Mouse (Mus musculus): Measurements from ENCODE around the gene Ero1lb. TPM values are rescaled to one million over a fixed set of nuclear protein-coding genes. Genes with fewer than 3 reads are reported as not detected.

The Ero1lb gene
- polyA plus RNA-seq, 1 experiment from 2014 or later, result 8.1 TPM

- Histone ChIP-seq H3K4me1 (ENCODE audit: insufficient read depth) (peaks cover 2% of the 10 kb centered on the region; the same call in 1 of the 2 replicates), H3K9me3 (ENCODE audit: low read depth, low read length) (peaks cover 5% of the 10 kb centered on the region; the same call in 1 of the 2 replicates), H3K4me3 (ENCODE audit: low read depth, low read length) (no peak overlapping the region), H3K27me3 (ENCODE audit: insufficient read depth, low read length) (no peaks in the 10 kb centered on the region), H3K36me3 (ENCODE audit: insufficient read depth) (no peaks in the 10 kb centered on the region), H3K9ac (no peak overlapping the region), H3K27ac (ENCODE audit: low read depth) (no peak overlapping the region), H3K4me2 (no peak overlapping the region)
- ATAC-seq (ENCODE audit: insufficient read depth), result no peak
- TF ChIP-seq CTCF (IDR thresholded peaks at IDR 0.05; ENCODE audit: low read depth), result no peak
- no peak for DNase-seq
- 39% methylated on average over 11 of the region's 11 CpGs for WGBS
Measured at GRCm38 (mm10) chr13:12539716-12540115, 26.0 kb upstream of the Ero1lb start.

GRCm38 (mm10) chr13:12540119-12540518 is 25.6 kb upstream of the Ero1lb start:
- DNase-seq, result no peak
- WGBS, result 72% methylated on average over 13 of the region's 13 CpGs
- Histone ChIP-seq H3K36me3 (ENCODE audit: insufficient read depth) (no peaks in the 10 kb centered on the region), H3K9ac (no peak overlapping the region), H3K4me1 (ENCODE audit: insufficient read depth) (peaks cover 2% of the 10 kb centered on the region; the same call in 1 of the 2 replicates), H3K27me3 (ENCODE audit: insufficient read depth, low read length) (no peaks in the 10 kb centered on the region), H3K4me3 (ENCODE audit: low read depth, low read length) (no peak overlapping the region), H3K9me3 (ENCODE audit: low read depth, low read length) (peaks cover 5% of the 10 kb centered on the region; the same call in 1 of the 2 replicates), H3K4me2 (no peak overlapping the region), H3K27ac (ENCODE audit: low read depth) (no peak overlapping the region)
- ATAC-seq (ENCODE audit: insufficient read depth), result no peak
- TF ChIP-seq CTCF (IDR thresholded peaks at IDR 0.05; ENCODE audit: low read depth), result no peak

DNA sequence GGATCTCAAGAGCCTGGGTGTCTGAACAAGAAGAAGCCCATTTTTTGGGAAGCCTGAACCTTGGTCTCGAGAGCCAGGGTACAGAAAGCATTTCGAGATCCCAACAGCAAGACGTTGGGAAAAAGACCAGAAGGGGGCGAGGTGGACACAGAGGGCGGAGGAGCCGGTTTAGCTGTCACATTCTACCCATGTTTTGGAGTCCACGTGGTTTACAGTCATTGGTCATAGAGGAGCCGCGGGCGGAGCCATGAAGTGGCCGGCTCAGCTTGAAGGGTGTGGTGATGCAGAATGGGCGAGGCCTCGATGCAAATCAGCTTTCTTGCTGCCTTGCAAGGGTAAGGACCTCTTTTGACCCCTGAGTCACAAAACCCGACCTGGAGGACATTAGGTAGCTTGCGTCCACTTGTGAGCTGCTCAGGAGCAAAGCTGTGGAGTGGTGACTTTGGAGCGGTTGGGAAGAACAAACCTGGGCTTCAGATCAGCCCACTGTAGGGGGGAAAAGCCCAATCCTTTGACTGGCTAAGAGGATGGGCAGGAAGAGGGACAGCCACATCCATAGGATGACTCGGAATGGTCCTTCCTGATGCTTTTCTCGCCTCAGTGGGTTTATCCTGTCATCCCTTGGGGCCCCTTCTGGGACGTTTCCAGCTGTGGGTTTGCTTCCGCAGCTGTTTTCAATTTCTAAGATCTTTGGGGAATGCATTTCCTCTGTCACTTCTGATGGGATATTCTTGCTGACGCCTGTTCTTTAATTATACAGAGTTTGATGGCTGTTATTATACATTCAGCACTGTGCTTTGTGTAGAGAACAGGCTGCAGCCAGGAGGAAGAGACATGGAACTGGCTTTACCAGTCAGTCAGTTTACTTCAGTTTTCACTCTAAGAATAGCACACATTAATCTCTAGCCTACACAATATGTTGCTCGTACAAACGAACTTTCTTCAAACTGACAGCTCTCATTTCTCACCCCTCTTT is 23.4 kb upstream of the Ero1lb start:
- peaks cover 2% of the 10 kb centered on the region; the same call in 1 of the 2 replicates for H3K4me1 ChIP-seq (ENCODE audit: insufficient read depth)
- no peak overlapping the region for H3K9ac ChIP-seq
- peak overlapping the region; percentile 51 for H3K4me2 ChIP-seq
- DNase-seq (peak; percentile 85), ATAC-seq (ENCODE audit: insufficient read depth) (peak; percentile 95)
- no peaks in the 10 kb centered on the region for H3K27me3 ChIP-seq (ENCODE audit: insufficient read depth, low read length)
- H3K4me3 ChIP-seq (ENCODE audit: low read depth, low read length), result no peak overlapping the region; the same call in 1 of the 2 replicates
- WGBS, result 4% methylated on average over 23 of the region's 23 CpGs
- no peaks in the 10 kb centered on the region for H3K36me3 ChIP-seq (ENCODE audit: insufficient read depth)
- H3K27ac ChIP-seq (ENCODE audit: low read depth), result no peak overlapping the region
- no peaks in the 10 kb centered on the region for H3K9me3 ChIP-seq (ENCODE audit: low read depth, low read length)
- peak; percentile 51; the same call in 1 of the 2 replicates for TF ChIP-seq CTCF (IDR thresholded peaks at IDR 0.05; ENCODE audit: low read depth)

DNA sequence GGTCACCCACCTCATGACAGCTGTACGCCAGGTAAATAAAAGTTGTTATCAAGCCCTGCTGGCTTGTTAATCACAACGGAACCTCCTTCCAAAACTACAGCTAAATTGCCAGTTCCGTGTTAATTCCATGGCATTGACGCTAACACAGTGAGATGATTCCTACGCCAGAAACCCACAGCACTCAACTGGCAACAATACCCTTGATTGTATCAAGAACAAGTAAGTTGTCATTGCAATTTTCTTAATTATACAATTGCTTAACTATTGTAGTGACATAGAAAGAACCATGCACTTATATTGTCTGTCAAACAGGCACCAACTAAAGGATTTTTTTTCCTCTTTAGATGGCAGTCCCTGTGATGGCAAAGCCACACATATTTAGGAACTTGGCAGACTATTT is 22.4 kb upstream of the Ero1lb start:
- no peak for ATAC-seq (ENCODE audit: insufficient read depth)
- no peak overlapping the region for H3K27ac ChIP-seq (ENCODE audit: low read depth)
- H3K4me3 ChIP-seq (ENCODE audit: low read depth, low read length), result no peak overlapping the region
- no peak overlapping the region for H3K4me2 ChIP-seq
- no peak for DNase-seq
- no peaks in the 10 kb centered on the region for H3K27me3 ChIP-seq (ENCODE audit: insufficient read depth, low read length)
- H3K9me3 ChIP-seq (ENCODE audit: low read depth, low read length), result no peaks in the 10 kb centered on the region
- no peak for TF ChIP-seq CTCF (IDR thresholded peaks at IDR 0.05; ENCODE audit: low read depth)
- no peak overlapping the region for H3K9ac ChIP-seq
- no peaks in the 10 kb centered on the region for H3K36me3 ChIP-seq (ENCODE audit: insufficient read depth)
- WGBS, result 44% methylated on average over 5 of the region's 5 CpGs
- peaks cover 2% of the 10 kb centered on the region; the same call in 1 of the 2 replicates for H3K4me1 ChIP-seq (ENCODE audit: insufficient read depth)

DNA sequence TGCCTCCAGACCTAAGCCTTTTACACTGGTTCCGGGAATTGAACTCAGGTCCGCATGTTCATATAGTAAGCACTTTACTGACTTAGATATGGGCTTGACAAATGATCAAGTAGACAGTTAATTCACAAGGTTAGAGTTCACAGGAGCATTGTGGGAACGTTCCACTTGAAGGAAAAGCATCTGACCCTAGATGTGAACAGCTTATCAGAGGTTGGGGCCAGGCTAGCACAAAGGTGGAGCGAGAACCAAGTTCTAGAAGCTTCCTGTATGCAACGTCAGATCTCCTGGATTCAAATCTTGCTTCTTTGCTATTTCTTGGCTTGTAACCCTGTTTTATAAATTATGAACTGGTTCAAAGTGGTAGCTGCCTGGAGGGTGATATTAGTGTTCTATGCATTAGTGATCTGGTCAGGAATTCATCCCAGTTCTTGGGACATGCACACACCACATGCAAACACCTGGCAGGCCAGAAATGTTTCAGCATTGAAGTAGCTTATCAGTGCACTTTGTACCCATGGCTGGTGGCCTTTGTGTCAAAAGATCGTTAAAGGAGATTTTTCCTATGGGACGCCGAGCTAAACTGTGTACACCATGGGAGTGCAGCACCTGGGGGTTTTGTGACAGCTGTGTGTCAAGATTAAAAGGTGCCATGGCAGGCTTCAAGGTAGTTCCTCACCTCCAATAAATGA is 21.6 kb upstream of the Ero1lb start:
- TF ChIP-seq CTCF (IDR thresholded peaks at IDR 0.05; ENCODE audit: low read depth), result no peak
- no peak for DNase-seq
- no peaks in the 10 kb centered on the region for H3K9me3 ChIP-seq (ENCODE audit: low read depth, low read length)
- no peaks in the 10 kb centered on the region for H3K27me3 ChIP-seq (ENCODE audit: insufficient read depth, low read length)
- H3K27ac ChIP-seq (ENCODE audit: low read depth), result no peak overlapping the region
- H3K36me3 ChIP-seq (ENCODE audit: insufficient read depth), result no peaks in the 10 kb centered on the region
- no peak for ATAC-seq (ENCODE audit: insufficient read depth)
- no peak overlapping the region for H3K4me2 ChIP-seq
- H3K4me1 ChIP-seq (ENCODE audit: insufficient read depth), result peaks cover 2% of the 10 kb centered on the region; the same call in 1 of the 2 replicates
- 58% methylated on average over 8 of the region's 8 CpGs for WGBS
- no peak overlapping the region for H3K4me3 ChIP-seq (ENCODE audit: low read depth, low read length)
- no peak overlapping the region for H3K9ac ChIP-seq

- Histone ChIP-seq H3K4me2 (no peak overlapping the region), H3K27me3 (ENCODE audit: insufficient read depth, low read length) (no peaks in the 10 kb centered on the region), H3K4me1 (ENCODE audit: insufficient read depth) (no peaks in the 10 kb centered on the region), H3K27ac (ENCODE audit: low read depth) (no peak overlapping the region), H3K9ac (no peak overlapping the region), H3K4me3 (ENCODE audit: low read depth, low read length) (no peak overlapping the region), H3K36me3 (ENCODE audit: insufficient read depth) (no peaks in the 10 kb centered on the region), H3K9me3 (ENCODE audit: low read depth, low read length) (no peaks in the 10 kb centered on the region)
- DNase-seq (no peak), ATAC-seq (ENCODE audit: insufficient read depth) (no peak)
- no peak for TF ChIP-seq CTCF (IDR thresholded peaks at IDR 0.05; ENCODE audit: low read depth)
- WGBS, result 59% methylated on average over 4 of the region's 4 CpGs
Measured at GRCm38 (mm10) chr13:12554211-12554610, 11.5 kb upstream of the Ero1lb start.

GRCm38 (mm10) chr13:12559044-12559443 is 6.6 kb upstream of the Ero1lb start:
- WGBS, result 52% methylated on average over 3 of the region's 3 CpGs
- H3K27ac ChIP-seq (ENCODE audit: low read depth), result no peak overlapping the region

More at GRCm38 (mm10) chr13:12559044-12559443, 6.6 kb upstream of the Ero1lb start:
- no peaks in the 10 kb centered on the region for H3K9me3 ChIP-seq (ENCODE audit: low read depth, low read length)
- ATAC-seq (ENCODE audit: insufficient read depth) (peak; percentile 35; the same call in 1 of the 2 replicates), DNase-seq (no peak)
- H3K4me3 ChIP-seq (ENCODE audit: low read depth, low read length), result no peak overlapping the region
- no peak overlapping the region for H3K9ac ChIP-seq
- no peak for TF ChIP-seq CTCF (IDR thresholded peaks at IDR 0.05; ENCODE audit: low read depth)
- no peaks in the 10 kb centered on the region for H3K27me3 ChIP-seq (ENCODE audit: insufficient read depth, low read length)
- no peak overlapping the region for H3K4me2 ChIP-seq
- no peaks in the 10 kb centered on the region for H3K36me3 ChIP-seq (ENCODE audit: insufficient read depth)
- H3K4me1 ChIP-seq (ENCODE audit: insufficient read depth), result no peaks in the 10 kb centered on the region
